Mouse (Mus musculus) induced T-regulatory cell, adult 2 months (primary cell): ENCODE results near the gene Mcf2l.

ENCODE experiments used
- DNase-seq: peaks from one replicate; pipeline ENCODE4 v3.0.0-alpha.2; 2012; ENCODE audit warnings: low read depth

The Mcf2l gene

DNA sequence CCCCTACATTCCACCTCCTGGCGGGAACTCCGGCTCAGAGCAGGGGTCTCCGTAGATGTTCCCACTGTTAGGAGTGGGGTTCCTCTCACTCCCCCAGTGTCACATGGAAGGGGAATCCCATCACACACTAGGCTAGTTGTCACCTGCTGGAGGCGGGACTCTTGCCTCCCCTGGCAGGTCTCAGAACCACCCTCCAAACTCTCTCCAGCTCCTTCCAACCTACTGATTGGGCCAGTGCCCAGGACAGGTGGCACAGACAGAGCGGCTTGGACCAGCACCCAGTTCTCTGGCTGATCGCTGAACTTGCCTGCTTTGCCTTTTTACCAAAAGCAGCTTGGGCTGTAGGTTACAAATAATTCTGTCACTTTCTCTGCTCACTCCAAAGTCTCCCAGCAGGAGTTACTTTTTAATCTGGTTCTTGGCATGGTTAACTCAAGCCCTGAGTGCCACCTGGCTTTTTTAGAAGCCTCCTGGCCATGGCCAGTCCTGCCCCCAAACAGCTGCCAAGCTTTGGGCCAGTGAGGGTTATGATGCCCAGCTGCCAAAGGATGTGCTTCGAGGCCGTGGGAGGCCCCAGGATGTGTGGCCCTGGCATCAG is 687 bp downstream of the Mcf2l start:
- DNase-seq, result peak; percentile 23

DNA sequence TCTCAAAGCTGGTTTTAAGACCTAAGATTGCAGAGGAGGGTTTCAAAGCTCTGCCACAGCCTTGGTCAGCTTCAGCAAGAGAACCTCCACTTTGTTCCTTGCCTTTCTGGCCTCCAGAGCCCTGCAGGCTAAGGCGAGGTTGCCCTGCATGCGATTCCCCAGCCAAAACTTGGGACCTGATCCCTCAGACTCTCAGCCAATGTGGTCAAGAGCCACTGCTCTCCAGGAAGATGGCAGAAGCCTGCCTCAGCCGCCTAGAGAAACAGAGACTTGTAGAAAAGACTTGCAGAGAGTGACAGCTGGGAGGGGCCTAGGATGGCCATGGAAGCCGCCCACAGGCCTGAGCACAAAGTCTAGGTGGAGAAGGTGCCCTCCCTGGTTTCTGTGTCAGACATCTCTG is 1.4 kb downstream of the Mcf2l start:
- peak; percentile 7 for DNase-seq

DNA sequence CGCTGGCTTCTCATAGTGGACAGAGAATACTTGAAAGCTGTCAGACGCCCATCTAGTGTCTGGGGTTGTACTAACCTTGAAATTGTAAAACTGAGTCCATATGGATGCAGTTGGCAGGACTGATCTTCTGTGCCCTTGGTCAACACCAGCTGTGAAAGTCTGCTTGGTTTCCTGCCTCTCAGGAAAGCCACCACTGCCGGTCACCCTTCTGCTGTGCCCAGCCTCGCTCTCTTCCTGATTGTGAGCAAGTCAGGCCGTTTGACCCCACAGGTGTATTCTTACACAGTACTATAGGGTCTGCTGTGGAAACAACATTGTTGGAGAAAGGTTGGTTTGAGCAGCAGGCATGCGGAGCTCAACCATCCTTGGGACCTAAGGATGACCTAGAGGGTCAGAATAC is 3.5 kb downstream of the Mcf2l start:
- DNase-seq, result no peak

DNA sequence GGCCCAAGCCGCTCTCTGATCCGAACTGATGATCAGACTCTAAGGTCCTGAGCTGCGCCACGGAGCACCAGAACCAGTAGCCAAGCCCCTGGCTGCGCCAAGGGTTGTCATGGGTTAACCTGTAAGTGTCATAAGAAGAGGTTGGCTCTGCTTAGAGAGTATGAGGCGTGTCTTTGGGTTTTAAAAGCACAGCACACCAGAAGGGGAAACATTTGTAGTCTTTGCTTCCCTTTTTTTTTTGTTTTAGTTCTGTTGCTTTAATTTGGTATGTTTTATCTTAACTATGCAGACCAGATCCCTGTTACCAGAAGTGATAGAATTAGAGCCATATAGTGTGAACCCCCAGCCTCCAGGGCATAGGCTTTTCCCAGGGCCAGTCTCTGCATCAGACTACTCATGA is 6.6 kb downstream of the Mcf2l start:
- no peak for DNase-seq

DNA sequence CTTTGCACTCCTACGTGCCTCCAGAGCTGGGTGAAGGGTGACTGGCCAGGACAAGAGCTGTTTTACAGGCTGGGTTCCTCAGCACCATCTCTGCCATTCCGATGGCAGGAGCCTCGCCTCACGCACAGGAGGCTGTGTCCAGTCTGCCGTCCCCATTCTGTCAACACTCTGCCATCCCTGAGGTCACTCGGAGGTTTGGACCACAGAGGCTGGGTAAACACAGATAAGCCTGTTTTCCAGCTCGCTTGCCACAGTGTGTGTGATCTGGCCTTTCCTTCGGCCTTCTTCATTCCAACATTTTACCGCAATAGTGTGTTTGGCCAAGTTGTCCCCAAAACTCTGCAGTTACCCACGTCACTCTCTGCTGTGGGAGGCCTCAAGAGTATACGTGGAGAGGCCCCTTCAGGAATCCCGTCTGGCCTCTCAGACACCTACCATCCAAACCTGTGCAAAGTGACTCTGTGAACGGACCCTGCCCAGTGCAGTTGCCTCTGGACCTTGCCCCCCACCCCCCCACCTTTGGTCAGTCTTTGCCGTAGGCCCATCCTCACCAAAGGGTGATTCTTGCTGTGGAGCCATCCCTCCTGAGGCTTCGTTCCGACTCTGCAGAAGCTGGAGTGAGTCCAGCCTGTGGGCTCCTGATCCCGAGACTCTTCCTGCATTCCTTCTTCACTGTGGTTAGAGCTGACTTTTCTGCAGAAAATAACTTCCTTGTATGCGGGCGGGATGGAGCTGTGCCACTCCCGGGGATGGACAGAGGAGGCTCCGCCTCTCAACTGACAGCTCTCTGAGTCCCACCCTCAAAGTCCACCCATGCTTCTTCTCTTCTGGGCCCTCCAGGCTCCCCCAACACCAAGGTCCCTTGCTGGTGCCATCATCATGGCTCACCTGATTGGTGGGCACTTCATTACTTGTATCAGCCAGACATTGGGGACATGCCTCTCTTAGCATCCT is 9.7 kb downstream of the Mcf2l start:
- DNase-seq, result no peak

DNA sequence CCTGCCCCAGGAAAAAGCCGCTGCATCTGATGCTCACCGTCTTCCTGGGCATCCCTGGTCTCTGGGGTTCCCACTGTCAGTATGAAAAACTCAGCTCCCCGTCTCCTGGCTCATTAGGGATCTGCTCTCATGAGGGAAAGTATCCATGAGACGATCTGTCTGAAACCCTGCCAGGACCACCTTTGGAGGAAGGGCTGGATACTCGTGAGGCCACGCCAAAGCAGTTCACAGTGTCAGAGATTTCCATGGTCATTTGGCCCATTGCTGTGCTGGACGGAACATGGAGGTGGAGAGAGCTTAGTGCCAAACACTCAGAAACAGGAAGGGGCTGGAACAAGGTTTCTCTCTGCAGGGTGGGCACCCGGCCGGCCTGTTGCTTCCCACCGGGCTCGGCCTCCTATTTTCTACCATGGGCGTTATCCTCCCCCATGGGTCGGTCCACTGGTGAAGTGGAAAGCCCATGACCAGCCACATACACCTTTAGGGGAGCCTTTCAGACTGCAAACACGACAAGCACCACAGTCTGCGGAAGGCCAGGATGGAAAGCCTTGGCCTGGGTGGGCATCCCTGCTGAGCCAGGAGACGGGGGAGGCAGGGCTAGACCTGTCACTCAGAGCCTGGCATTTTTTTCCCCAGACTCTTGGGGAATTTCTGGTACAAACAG is 14.3 kb downstream of the Mcf2l start:
- DNase-seq, result no peak

DNA sequence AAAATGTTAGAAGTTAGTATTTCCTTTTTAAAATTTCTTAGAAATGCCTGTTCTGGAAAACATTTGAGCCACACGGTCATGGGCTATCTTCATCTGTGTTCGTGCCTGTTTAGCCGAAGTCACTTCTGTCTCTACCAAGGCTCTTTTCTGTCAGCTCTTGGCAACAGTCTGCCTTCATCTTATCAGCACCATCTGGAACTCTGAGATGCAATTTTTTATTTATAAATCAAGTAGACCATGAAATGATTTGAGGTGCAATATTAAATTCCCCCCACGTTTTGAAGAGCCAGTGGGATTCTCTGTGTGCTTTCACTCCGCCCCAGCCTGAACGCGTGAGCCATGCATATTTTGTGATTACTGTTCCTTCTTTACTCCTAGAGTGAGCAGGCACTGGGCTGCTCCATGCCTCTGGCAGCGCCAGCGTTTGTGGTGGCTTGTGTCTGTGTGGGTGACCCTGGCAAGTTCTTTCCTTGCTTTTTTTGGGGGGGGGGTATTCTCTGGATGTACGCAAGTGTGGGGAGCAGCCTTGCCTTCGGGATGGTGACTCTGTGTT is 15.5 kb downstream of the Mcf2l start:
- DNase-seq, result no peak

DNA sequence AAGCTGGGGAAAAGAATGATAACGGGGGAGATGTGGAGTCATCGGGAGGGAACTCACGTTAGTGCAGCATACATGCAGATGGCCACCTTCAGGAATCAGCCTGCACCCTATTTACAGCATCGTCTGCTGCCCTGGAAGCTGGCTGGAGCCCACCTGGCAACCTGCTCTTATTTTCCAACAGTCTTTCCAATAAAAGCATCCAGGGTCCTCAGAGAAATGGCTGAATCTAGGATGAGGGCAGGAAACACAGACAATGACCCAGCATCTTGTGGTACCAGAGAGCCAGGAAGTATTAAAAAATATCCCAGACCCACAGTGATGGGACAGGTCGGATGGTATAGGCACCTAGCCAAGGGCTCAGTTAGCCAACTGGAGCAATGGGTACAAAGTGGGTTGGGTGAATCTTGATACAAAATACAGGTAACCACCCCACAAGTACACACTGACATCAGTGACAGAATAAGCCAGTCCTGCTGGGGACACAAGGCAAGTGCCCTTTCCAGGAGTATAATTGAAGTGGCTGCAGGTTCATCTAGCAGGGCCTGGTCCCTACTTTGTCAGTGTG is 19.4 kb downstream of the Mcf2l start:
- no peak for DNase-seq

DNA sequence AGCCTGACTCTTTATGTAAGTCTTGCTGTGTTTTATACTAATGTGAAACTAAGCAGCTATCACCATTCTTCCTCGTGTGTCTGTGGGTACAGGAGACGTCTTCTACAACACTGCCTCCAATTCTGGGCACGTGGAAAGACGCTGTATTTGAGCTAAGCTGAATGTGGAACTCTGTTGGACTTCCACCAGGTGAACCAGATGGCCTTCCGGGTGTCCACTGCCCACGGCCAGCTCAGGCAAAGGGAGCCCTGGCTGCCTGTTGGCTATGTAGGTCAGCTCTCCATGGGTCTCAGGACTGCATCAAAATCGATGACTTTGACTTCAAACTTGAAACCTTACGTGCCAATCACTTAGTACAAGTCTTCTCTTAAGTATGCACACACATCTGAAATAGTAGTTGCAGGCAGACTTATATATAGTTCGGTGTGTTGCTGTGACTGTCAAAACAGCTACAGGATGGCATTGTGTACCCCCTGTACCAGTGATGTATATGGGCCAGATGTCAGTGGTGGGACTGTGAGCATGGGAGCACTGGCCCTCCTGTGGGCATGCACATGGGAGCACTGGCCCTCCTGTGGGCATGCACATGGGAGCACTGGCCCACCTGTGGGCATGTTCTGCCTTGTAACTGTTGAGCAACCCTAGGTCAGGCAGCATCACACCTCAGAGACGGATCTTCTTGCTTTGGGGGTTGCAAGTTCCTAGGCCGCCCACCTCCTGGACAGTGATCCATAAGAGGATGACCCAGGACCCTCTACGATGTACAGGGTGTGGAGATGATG is 20.4 kb downstream of the Mcf2l start:
- DNase-seq, result no peak

DNA sequence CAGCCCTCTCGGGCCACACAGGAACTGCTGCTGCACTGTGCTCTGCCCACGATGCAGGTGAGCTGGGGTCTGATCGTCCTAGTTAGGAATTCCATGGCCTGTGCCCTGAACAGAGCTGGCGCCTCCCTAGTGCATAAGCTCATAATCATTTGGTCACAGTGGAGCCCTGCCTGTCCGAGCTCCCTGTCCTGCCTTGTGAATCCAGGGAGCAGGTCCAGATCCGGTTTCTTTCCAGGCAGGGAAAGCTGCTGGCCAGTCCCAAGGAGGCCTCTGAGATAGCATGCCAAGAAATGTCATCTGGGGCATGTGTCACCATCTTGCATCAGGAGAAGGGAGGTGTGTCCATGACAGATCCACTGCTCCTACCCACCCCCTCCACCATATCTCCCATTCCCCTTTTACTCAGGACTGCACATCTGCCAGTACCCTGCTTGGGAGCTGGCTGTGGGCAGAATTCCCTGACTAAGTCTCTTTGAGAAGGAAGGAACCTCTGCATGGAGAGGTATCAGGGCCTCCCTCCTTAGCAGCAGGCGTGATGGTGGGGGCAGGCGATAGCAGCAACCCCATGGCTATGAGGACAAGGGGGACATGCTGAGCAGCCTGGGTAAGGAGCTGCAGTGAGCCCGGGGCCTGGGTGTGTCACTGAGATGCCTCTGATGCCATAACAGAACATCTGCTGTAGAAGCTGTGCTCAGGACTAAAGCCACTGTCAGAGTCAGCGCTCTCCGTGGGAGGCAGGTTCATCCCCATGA is 21.4 kb downstream of the Mcf2l start:
- no peak for DNase-seq

DNA sequence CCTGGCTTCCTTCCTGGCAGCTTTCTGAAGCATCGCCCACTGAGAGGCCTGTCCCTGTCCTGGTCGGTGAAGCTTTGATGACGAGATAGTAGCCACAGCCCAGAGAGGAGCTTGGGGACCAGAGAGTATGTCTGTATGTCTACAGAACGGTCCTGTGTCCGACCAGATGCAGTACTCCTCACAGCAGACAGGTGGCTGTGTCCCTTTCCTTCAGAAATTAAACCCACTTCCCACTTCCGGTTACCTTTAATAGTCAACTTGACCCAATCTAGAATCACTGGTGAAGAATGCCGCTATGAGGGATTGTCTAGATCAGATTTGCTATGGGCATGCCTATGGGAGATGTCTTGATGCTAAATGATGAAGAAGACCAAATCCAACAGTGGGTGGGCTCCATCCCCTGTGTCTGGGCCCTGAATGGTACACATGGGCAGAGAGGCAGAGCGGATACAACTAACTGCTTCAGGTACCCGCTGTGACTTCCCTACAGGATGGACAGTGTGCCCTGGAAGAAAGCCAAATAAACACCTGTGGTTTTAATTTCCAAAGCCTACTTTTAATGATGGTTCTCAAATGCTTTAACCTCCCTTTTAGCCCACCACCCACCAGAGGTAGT is 22.0 kb downstream of the Mcf2l start:
- DNase-seq, result no peak

DNA sequence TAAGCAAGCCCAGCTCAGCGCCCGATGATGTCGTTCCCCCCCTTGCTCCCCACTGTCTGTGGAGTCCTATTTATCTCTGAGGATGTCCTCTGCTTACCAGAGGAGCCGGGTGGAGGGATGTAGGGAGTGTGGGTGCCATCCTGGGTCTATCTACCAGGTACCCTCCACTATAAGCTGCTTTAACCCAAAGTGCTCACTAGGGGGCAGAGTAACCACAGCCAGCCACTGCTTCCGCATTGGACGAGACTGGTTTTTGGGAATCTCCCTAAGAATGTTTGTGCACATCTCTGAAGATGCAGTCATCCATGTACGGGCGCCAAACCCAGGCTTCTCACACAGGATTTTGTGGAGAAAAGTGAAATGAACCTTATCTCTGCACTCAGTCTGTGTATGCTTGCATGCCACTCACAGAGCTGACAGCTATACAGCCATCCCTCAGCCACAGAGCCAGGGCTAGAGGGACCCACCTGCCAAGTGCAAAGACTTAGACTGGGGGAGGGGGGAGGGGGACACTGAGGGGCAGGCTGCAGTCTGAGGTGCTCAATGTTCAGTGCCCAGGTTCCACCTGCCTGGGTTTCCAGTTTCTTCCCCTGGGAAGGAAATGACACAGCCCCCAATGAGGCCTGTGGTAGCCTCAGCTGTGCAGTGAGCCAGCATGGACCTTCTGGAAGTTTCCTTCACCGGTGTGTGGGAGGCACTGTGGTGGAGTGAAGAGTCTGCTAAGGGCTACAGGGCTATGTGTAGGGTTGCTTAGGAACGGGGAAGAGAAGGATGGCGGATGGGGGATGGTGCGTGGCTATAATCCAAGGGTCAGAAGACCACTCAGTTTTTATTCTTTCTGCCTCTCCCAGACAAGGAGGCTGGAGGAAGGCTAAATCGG is 23.1 kb downstream of the Mcf2l start:
- peak; percentile 51 for DNase-seq

DNA sequence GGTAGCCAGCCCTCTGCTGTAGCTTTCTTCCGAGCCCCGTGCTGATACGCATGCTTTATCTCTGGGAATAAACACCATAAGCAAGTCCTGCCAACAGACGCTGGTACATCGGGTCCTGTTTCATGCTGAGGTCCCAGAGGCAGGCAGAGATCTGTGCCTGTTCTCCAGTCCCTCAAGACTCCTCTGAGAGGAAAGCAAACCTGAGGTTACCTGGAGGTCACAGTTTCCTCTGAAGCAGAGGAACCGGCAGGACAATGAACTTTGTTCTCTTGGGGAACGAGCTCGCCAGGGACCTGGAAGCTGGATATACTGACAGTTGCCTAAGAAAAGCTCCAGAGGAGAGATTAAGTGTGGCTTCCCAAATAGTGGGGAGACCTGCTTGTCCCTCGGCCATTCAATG is 24.2 kb downstream of the Mcf2l start:
- DNase-seq, result no peak

DNA sequence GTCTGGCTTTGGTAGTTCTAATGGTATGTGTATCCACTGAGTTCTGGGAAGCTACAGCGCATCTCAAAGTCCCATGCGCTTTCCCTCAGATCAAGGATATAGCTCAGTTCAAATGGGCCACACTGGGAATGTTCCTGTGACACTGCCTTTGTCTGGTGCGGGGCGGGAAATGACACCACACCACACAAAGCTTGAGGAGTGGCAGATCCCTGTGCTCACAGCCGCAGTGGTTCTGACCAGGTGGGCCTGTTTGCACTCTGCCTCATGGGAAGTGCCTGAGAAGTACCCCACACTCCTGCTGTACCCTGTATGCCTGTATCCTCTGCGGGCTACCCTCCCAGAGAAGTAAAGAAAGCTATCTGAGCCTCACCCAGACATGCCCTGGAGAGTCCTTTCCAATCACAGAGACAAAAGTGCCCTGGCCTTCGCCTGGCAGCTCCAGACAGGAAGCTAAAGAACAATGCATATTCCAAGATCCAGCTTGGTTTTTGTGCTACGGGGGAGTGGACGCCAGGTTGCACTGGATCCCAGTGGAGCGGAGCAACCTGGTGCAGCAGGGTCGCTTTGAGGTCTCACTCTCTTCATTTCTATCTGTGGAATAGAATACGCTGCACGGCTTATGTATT is 30.3 kb downstream of the Mcf2l start:
- no peak for DNase-seq

DNA sequence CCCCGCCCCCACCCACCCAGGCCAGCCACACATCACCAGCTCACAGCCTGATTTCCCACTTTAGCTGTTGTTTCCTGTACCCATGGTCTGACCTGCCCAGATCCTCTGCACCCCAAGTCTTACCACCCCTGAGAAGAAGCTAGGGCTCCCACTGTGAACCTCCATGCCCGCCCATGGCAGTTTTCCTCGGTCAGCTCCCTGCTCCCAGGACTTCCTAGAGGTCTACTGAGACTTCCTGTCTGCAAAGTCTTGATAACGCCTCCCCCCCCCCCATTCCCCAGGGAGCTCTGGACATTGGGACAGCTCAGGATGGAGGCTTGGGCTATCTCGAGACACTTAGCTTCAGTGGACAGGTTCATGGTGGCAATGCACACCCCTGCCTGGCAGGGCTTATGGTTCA is 31.5 kb downstream of the Mcf2l start:
- no peak for DNase-seq

DNA sequence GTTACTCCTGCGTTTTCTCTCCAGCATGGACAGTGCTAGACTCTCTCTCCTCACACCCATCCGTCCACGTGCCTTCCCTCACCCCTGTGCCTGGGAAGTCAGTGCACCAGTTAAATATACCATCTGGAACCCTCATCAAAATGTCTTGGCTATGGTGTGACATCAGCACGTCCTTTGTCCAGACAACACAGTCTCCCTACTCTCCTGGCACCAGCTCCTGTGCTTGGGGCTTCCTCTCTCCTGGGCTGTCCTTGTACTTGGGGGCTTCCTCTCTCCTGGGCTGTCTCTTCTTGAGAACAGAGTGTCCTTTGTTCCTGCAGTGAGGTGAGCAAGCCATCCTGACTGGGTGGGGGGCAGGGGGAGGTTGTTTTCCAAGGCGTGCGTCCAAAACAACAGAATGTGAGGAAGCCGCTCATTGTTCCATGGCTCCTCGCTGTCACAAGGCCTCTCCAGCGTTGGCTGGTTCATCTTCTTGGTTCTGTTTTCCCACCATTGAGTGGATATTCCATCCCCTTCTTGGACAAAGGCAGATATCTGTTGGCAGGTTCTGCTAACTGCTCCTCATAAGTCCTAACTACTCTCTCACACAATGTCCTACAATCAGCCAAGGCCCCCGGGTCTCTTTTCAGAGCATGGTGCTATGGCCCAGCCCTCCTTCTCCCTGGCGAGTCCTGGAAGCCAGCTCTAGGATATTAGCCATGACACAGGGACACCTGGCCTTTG is 32.2 kb downstream of the Mcf2l start:
- no peak for DNase-seq

DNA sequence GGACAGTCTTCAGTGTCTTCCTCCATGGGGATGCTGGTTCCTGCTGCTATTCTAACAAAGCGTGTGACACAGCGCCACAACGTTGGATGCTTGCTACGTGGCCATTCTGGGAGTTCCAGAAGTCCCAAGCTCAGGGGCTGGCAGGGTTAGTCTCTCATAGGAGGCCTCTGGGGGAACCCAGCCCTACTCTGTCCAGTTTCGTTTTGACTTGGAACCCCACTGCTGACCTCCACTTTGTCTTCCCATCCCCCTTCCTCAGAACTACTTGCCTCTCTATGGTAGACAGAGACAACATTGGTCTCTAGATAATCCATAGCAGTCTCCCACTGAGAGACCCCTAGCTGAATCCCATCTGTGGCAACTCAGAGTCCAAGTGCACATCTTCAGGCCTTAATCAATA is 33.0 kb downstream of the Mcf2l start:
- no peak for DNase-seq

DNA sequence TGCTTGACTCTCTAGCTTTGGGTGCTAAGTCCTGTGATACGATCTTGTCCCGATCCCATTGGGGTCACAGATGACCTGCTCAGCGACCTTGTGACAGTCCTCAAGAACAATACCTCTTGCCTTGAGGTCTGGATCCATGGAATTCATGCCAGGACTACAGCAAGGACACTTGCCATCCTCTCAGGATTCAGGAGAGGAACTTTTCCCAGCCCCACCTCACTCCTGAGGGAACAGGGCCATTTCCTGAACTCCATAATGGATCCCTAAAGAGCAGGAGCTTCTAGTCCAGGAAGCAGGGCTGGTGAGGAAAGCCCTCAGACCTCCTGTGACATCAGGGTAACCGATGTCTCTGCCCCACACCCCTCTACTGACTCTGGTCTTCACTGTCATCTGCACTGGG is 34.1 kb downstream of the Mcf2l start:
- DNase-seq, result no peak
